Mouse (Mus musculus) embryonic facial prominence, embryonic 10.5 days (tissue): Measurements from ENCODE around the gene Sf3b4. TPM values are rescaled to one million over a fixed set of nuclear protein-coding genes. Genes with fewer than 3 reads are reported as not detected.
"Not testable (repeated sequence)": the region's sequence is repeated elsewhere in the genome, so short reads cannot be mapped to it uniquely, and the experiment has no call there.

Experiments
- DNase-seq: peaks from one replicate; pipeline ENCODE4 v3.0.0-alpha.2; 2017; ENCODE audit warnings: low spot score
- H3K27ac ChIP-seq: fragments of 300-500 bp; sonication (generic); replicated peaks from 2 replicates; pipeline ENCODE4 v1.5.1; 2016; ENCODE audit warnings: mild to moderate bottlenecking
- H3K27me3 ChIP-seq: fragments of 300-500 bp; sonication (generic); replicated peaks from 2 replicates; pipeline ENCODE4 v1.6.1; 2016; ENCODE audit warnings: low read depth, mild to moderate bottlenecking; ENCODE audit not compliant: poor library complexity, severe bottlenecking
- H3K36me3 ChIP-seq: fragments of 300-500 bp; sonication (generic); replicated peaks from 2 replicates; pipeline ENCODE4 v1.6.1; 2016; ENCODE audit warnings: mild to moderate bottlenecking, moderate library complexity
- H3K4me1 ChIP-seq: fragments of 300-500 bp; sonication (generic); 2 replicates; pipeline ENCODE4 v1.6.1; 2016
- H3K4me3 ChIP-seq: fragments of 300-500 bp; sonication (generic); 2 replicates; pipeline ENCODE4 v1.5.1; 2016; ENCODE audit warnings: mild to moderate bottlenecking, moderate library complexity
- H3K9me3 ChIP-seq: fragments of 300-500 bp; sonication (generic); 2 replicates; pipeline ENCODE4 v1.6.1; 2016; ENCODE audit warnings: mild to moderate bottlenecking
- WGBS: fragments of 180-500 bp; shearing (Covaris S2); methylation state at CpG from one replicate; pipeline ENCODE4 v1.1.7; 2016; 5-methylcytosine and 5-hydroxymethylcytosine counted together
- polyA plus RNA-seq: library from polyadenylated mRNA; unstranded; fragments of >200 nt; fragmentation: Nextera tagmentation; extraction: Ambion mirVana; gene quantifications from 2 replicates; pipeline ENCODE4 v1.2.1, GENCODE M21; 2016

Sf3b4 gene
- polyA plus RNA-seq, 1 experiment from 2014 or later = 299 TPM

GRCm38 (mm10) chr3:96160803-96161516 lies 11.2 kb upstream of the Sf3b4 start:
- DNase-seq = peak; percentile 65
- H3K27ac ChIP-seq = peak overlapping the region; percentile 83
- WGBS = 3% methylated on average over 12 of the region's 12 CpGs

GRCm38 (mm10) chr3:96161869-96162840 lies 10.0 kb upstream of the Sf3b4 start, which contains the start of gene Mtmr11:
Gene Mtmr11 (plus strand): TSS chr3:96162004.
- Histone ChIP-seq H3K36me3 (no peaks in the 10 kb centered on the region; the same call in 1 of the 2 replicates), H3K4me1 (peaks cover 32% of the 10 kb centered on the region), H3K4me3 (peak within 1 kb of the TSS; percentile 64), H3K27ac (peak within 1 kb of the TSS; percentile 83), H3K9me3 (no peaks in the 10 kb centered on the region), H3K27me3 (peaks cover 5% of the 10 kb centered on the region; the same call in 1 of the 2 replicates)
- DNase-seq = peak; percentile 24
- WGBS = 11% methylated on average over 16 of the region's 16 CpGs

More at GRCm38 (mm10) chr3:96160803-96161516, 11.2 kb upstream of the Sf3b4 start:
- Histone ChIP-seq H3K27me3 (peaks cover 5% of the 10 kb centered on the region; the same call in 1 of the 2 replicates), H3K4me3 (peak overlapping the region; percentile 64), H3K9me3 (no peaks in the 10 kb centered on the region), H3K4me1 (peaks cover 32% of the 10 kb centered on the region), H3K36me3 (peaks cover 2% of the 10 kb centered on the region)

GRCm38 (mm10) chr3:96163040-96163439 lies 9.1 kb upstream of the Sf3b4 start:
- 88% methylated on average over 6 of the region's 6 CpGs for WGBS
- no peak for DNase-seq
- peak overlapping the region; percentile 64; the same call in 1 of the 2 replicates for H3K4me3 ChIP-seq

GRCm38 (mm10) chr3:96168466-96169158 lies 3.5 kb upstream of the Sf3b4 start:
- no peak for DNase-seq
- H3K36me3 ChIP-seq = peaks cover 25% of the 10 kb centered on the region
- no peaks in the 10 kb centered on the region for H3K9me3 ChIP-seq
- no peak overlapping the region for H3K27ac ChIP-seq
- H3K27me3 ChIP-seq = peaks cover 2% of the 10 kb centered on the region; the same call in 1 of the 2 replicates
- no peak overlapping the region for H3K4me3 ChIP-seq
- H3K4me1 ChIP-seq = peaks cover 32% of the 10 kb centered on the region
- 79% methylated on average over 12 of the region's 12 CpGs for WGBS

More at GRCm38 (mm10) chr3:96163040-96163439, 9.1 kb upstream of the Sf3b4 start:
- no peaks in the 10 kb centered on the region; the same call in 1 of the 2 replicates for H3K36me3 ChIP-seq
- no peaks in the 10 kb centered on the region for H3K9me3 ChIP-seq
- no peak overlapping the region for H3K27ac ChIP-seq
- H3K27me3 ChIP-seq = peaks cover 5% of the 10 kb centered on the region; the same call in 1 of the 2 replicates
- H3K4me1 ChIP-seq = peaks cover 32% of the 10 kb centered on the region

GRCm38 (mm10) chr3:96170276-96170675 lies 1.9 kb upstream of the Sf3b4 start:
- no peaks in the 10 kb centered on the region for H3K27me3 ChIP-seq
- H3K4me1 ChIP-seq = peaks cover 46% of the 10 kb centered on the region
- H3K4me3 ChIP-seq = peak overlapping the region; percentile 92; the same call in 1 of the 2 replicates
- H3K9me3 ChIP-seq = no peaks in the 10 kb centered on the region
- WGBS = 90% methylated on average over 4 of the region's 4 CpGs
- DNase-seq = no peak
- peak overlapping the region; percentile 49 for H3K27ac ChIP-seq
- H3K36me3 ChIP-seq = peaks cover 42% of the 10 kb centered on the region

GRCm38 (mm10) chr3:96170976-96171545 lies 1.1 kb upstream of the Sf3b4 start:
- peaks cover 49% of the 10 kb centered on the region for H3K36me3 ChIP-seq
- no peak for DNase-seq
- H3K27me3 ChIP-seq = no peaks in the 10 kb centered on the region
- WGBS = 76% methylated on average over 10 of the region's 10 CpGs
- peak overlapping the region; percentile 92 for H3K4me3 ChIP-seq
- H3K27ac ChIP-seq = peak overlapping the region; percentile 96
- no peaks in the 10 kb centered on the region for H3K9me3 ChIP-seq
- H3K4me1 ChIP-seq = peaks cover 46% of the 10 kb centered on the region

- H3K36me3 ChIP-seq = peaks cover 56% of the 10 kb centered on the region
- peak overlapping the region; percentile 96 for H3K27ac ChIP-seq
- DNase-seq = no peak
- peaks cover 46% of the 10 kb centered on the region for H3K4me1 ChIP-seq
- no peaks in the 10 kb centered on the region for H3K9me3 ChIP-seq
- peak overlapping the region; percentile 92 for H3K4me3 ChIP-seq
- whole genome bisulfite sequencing = 24% methylated on average over 18 of the region's 18 CpGs
- H3K27me3 ChIP-seq = no peaks in the 10 kb centered on the region
Measured at GRCm38 (mm10) chr3:96171583-96172196, 442 bp upstream of the Sf3b4 start.

- Histone ChIP-seq H3K36me3 (peaks cover 70% of the 10 kb centered on the region), H3K27ac (peak overlapping the region; percentile 96)
Measured at GRCm38 (mm10) chr3:96173185-96173584, 1.1 kb downstream of the Sf3b4 start.

GRCm38 (mm10) chr3:96174042-96174441 lies 1.9 kb downstream of the Sf3b4 start:
- H3K27me3 ChIP-seq, H3K9me3 ChIP-seq, DNase-seq, H3K27ac ChIP-seq: not testable (repeated sequence)
- 92% methylated on average over 4 of the region's 4 CpGs for WGBS
- peaks cover 39% of the 10 kb centered on the region for H3K4me1 ChIP-seq
- peaks cover 71% of the 10 kb centered on the region for H3K36me3 ChIP-seq
- H3K4me3 ChIP-seq = peak overlapping the region; percentile 92

More at GRCm38 (mm10) chr3:96173185-96173584, 1.1 kb downstream of the Sf3b4 start:
- no peaks in the 10 kb centered on the region for H3K9me3 ChIP-seq
- peaks cover 46% of the 10 kb centered on the region for H3K4me1 ChIP-seq
- DNase-seq = no peak
- 38% methylated on average over 7 of the region's 7 CpGs for WGBS
- H3K27me3 ChIP-seq = no peaks in the 10 kb centered on the region
- peak overlapping the region; percentile 92 for H3K4me3 ChIP-seq

- no peak overlapping the region for H3K4me3 ChIP-seq
- H3K36me3 ChIP-seq = peaks cover 61% of the 10 kb centered on the region
Measured at GRCm38 (mm10) chr3:96175251-96175650, 3.1 kb downstream of the Sf3b4 start.

GRCm38 (mm10) chr3:96178427-96178826 lies 6.3 kb downstream of the Sf3b4 start:
- H3K27me3 ChIP-seq = no peaks in the 10 kb centered on the region
- H3K4me1 ChIP-seq = peaks cover 46% of the 10 kb centered on the region
- no peaks in the 10 kb centered on the region for H3K9me3 ChIP-seq
- no peak overlapping the region for H3K27ac ChIP-seq
- peaks cover 57% of the 10 kb centered on the region for H3K36me3 ChIP-seq
- no peak overlapping the region for H3K4me3 ChIP-seq
- 92% methylated on average over 4 of the region's 4 CpGs for WGBS
- DNase-seq = no peak

More at GRCm38 (mm10) chr3:96175251-96175650, 3.1 kb downstream of the Sf3b4 start:
- Histone ChIP-seq H3K4me1 (peaks cover 36% of the 10 kb centered on the region), H3K9me3 (no peaks in the 10 kb centered on the region), H3K27me3 (no peaks in the 10 kb centered on the region), H3K27ac (no peak overlapping the region)
- no peak for DNase-seq
- 93% methylated on average over 6 of the region's 6 CpGs for WGBS
